Mouse (Mus musculus) small intestine, adult 2 months (tissue): Measurements from ENCODE around the gene Gm20388.

Experiments
- CTCF ChIP-seq: fragments of 200-500 bp; IDR thresholded peaks from 2 replicates; pipeline ENCODE4 v1.5.1; 2012; ENCODE audit warnings: low read depth, mild to moderate bottlenecking, control low read depth, inconsistent platforms, low read length, moderate library complexity, mixed read lengths; ENCODE audit not compliant: insufficient replicate concordance, insufficient read length; ENCODE audit errors: extremely low read depth
- POLR2A ChIP-seq: fragments of 200-500 bp; IDR thresholded peaks from 2 replicates; pipeline ENCODE4 v1.6.1; 2012; ENCODE audit warnings: low read depth, mild to moderate bottlenecking, control low read depth, inconsistent platforms, low read length, moderate library complexity

DNA sequence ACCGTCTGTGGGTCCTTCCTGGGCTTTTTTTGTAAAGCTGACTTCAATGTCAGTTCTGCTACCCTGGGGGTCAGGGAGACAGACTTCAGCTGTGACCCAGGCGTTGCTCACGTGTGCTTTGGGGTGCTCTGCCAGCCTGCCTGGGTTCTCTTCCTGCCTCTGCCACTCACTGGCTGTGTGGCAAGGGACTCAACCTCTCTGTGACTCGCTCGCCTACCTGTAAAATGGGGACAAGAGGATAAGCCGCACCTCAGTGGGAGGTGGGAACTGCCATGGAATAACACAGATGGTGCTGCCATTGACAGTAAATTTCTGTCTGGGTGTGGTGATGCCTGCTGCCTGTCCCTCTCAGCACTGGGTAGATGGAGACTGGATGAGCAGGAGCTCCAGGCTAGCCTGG, 605.0 kb downstream of the Gm20388 start:
- TF ChIP-seq CTCF (no peak), POLR2A (no peak)
